Mouse (Mus musculus): ENCODE data around the gene P2rx7.

DNA sequence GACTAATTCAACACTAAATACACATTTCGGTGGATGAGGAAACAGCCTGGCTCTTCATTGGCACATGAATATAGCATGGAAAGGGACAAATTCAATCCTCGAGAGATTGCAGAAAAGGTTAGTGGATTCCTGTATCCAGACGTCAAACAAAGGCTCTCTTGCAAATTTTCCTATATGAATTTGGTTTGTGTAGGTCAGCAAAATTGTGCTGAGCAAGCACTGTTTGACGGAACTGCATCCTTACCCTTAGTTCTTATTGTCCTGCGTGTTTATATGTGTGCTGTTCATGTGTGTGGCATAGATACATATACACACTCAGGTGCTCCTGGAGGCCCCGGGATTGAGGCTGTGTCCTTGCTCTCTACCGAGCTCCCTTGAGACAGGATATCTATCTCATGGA is 45.4 kb downstream of the P2rx7 start:
- TF ChIP-seq USF1 (IDR thresholded peaks at IDR 0.05; ENCODE audit: low read depth) (no peak), MAX (IDR thresholded peaks at IDR 0.05; ENCODE audit: low read depth) (no peak)

All from myocyte (in vitro differentiated cells).